Mouse (Mus musculus): Measurements from ENCODE around the gene Cd160.

The Cd160 gene

DNA sequence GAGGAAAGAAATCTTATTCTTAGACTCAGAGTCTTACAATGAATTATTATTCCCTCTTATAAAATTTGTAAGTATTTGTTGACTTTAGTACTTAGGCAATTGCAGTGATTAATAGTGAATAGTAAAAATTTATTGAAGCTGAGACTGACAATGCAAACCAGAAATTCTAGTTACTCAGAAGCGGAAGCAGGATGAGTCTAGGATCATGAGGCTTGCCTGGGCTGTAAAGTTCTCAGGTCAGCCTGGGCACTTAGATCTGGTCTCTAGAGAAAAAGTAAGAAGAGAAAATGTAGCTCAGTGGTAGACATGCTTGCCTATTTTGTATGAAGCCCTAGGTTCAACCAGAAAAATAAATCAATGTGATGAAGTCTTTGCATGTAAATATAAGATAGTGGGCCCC is 73.2 kb downstream of the Cd160 start:
- no peak for DNase-seq

Measured in lung, postnatal 4 days (tissue).